Mouse (Mus musculus): ENCODE measurements around the gene Fgfr2. TPM values are rescaled to one million over a fixed set of nuclear protein-coding genes. Genes with fewer than 3 reads are reported as not detected.
"Not testable (repeated sequence)": the region's sequence is repeated elsewhere in the genome, so short reads cannot be mapped to it uniquely, and the experiment has no call there.

The Fgfr2 gene
- total RNA-seq, 2 experiments from 2014 or later, result 43.7 to 44.3 TPM

GRCm38 (mm10) chr7:130597546-130597945, 2525.6 kb downstream of the Fgfr2 start:
- DNase-seq (ENCODE audit: extremely low spot score in 1 of 2, low spot score in 1 of 2), result no peak

DNA sequence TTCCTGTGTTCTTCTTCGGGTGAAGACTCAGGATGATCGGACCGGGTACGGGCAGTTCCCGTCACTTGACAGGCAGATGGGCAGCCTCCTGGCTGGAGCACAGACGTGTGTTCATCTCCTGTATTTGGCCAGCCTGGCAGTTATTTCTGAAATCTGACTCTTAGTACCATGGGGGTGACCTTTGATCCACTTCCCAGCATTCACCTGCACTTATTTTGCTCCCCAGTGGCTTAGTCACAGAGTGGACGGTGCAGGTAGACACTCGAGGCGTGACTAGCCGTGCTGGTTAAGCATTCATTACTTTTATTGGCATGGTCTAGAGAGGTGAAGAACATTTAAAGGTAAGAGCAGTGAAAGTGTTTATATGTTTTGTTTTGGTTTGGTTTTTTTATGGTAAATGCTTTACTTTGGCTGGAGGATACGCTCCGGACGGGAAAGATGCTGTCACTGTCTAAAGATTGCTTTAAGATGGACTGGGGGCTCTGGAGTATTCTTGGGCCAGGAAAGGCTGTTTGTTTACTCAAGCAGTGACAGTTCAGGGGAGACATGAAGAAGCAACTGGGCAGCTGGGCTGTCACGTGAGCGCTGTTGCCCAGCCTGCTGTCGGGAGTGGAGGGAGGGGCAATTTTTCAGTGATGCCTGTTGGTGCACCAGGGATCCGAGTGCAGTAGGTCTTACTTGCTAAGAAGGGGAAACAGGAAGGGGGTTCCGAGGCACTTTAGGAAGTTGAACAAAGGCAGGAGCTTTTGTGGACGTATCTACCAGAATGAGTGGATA, 2526.9 kb downstream of the Fgfr2 start:
- DNase-seq (ENCODE audit: extremely low spot score in 1 of 2, low spot score in 1 of 2), result not testable (repeated sequence)

DNA sequence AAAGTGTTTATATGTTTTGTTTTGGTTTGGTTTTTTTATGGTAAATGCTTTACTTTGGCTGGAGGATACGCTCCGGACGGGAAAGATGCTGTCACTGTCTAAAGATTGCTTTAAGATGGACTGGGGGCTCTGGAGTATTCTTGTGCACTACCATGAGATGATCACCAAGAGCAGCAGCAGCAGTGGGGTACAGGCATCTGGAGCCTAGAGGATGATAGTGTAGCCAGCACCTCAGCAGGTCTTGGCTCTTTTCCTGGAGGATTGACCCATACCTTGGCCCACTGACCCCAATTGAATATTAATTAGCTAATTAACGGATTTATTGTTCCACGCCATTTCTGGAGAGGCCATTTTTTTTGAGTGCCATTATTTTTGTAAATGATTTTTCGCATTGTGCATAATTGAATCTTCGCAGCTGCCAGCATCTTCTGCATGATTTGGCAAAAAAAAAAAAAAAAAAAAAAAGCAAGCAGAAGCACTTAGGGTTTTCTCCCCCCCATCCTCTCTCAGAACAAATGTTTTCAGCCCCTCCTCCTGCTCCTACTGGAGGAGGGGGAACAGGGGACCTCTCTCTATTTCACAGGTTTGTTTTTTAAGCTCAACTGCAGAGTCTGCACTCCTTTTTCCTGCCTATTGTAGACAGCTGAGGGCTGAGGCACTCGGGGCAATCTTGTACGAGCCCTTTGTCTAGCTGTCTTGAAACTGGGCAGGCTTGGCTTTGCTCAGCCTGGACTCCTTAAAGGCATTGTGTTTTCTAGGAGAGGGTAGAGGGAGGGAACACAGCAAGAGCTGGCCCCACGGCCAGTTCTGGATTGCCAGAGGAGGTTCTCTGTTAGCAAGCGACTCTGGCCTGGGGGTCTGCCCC, 2529.5 kb downstream of the Fgfr2 start:
- not testable (repeated sequence) for DNase-seq (ENCODE audit: extremely low spot score in 1 of 2, low spot score in 1 of 2)

DNA sequence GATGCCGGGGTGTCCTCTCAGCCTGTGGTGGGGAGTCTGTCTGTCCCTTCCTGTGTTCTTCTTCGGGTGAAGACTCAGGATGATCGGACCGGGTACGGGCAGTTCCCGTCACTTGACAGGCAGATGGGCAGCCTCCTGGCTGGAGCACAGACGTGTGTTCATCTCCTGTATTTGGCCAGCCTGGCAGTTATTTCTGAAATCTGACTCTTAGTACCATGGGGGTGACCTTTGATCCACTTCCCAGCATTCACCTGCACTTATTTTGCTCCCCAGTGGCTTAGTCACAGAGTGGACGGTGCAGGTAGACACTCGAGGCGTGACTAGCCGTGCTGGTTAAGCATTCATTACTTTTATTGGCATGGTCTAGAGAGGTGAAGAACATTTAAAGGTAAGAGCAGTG, 2530.2 kb downstream of the Fgfr2 start:
- DNase-seq (ENCODE audit: extremely low spot score in 1 of 2, low spot score in 1 of 2), result not testable (repeated sequence)

DNA sequence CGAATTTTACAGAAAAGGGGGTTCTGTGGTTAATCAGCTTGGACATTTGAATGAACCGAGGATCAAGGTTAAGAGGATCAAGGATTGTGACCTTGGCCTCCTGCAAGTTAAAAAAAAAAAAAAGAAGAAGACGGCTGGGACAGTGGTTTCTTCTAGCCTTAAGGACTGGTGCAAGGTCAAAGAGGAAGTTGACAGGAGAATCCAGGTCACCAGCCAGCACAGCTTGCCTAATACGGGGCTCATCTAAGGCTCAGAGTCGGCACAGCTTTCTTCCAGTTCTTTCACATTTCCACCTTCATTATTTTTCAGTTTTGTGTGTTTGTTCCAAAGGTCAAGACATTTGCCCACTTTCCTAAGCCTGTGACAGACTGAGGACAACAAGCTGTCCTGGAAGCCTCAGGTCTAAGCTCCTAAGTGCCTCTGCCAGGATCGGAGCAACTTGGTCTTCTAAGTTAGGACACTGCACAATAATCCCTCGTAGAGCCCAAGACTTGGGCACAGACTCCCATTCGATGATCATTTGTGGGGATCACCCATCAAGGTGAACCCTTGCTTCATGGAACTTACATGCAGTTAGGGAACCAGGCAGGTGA, 2532.2 kb downstream of the Fgfr2 start:
- no peak for DNase-seq (ENCODE audit: extremely low spot score in 1 of 2, low spot score in 1 of 2)

DNA sequence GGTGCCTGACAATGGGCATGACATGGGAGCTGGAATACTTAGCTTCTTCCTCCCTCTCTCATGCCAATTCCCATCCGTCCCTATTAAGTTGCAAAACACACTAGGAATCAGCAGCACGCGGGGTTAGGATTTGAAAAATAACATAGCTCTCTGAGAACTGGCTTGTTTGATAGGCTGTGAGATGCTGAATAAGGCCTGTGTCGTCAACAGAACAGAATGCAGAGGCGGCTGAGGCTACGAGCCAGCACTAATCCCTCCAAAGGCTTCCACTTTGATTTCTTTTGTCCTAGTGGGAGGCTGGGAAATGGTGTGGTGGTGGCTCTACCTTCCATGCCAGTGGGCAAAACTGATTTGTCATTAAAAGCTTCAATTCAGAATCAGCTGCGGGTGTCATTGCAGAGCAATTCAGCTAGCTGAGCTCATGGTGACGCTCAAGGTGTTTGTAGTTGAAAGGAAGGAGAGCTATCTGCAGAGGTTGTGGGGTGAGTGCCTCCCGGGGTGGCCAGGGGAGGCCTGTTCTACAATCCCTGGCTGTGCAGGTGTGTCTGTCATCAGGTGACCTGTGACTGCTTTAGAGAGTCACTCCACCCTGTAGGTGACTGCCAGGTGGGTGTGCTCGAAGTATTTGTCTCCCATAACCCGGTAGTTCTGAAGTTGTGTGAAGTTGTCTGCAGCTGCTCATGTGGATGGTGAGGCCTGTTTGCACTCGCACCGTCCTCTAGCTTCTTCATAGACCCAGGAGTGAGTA, 2532.9 kb downstream of the Fgfr2 start:
- no peak for DNase-seq (ENCODE audit: extremely low spot score in 1 of 2, low spot score in 1 of 2)

- no peak for DNase-seq (ENCODE audit: extremely low spot score in 1 of 2, low spot score in 1 of 2)
Measured at GRCm38 (mm10) chr7:130586521-130587072, 2536.6 kb downstream of the Fgfr2 start.

DNA sequence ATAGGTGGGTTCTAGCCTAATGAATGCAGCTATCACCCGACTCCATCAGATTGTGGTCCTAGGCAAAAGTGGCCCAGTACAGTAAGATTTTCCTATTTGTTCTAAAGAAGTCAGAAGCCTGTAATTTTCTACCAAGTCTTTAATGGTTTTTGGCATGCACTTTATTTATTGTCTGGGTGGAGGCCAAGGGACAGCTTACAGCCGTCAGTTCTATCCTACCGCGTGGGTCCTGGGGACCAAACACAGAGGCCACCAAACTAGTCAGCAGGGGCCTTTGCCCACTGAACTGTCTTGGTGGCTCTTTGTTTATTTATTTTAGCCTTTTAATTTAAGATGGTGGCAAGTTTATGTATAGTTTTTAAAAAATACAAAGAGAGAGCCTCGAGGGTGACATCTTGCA, 2544.5 kb downstream of the Fgfr2 start:
- no peak for DNase-seq (ENCODE audit: extremely low spot score in 1 of 2, low spot score in 1 of 2)

DNA sequence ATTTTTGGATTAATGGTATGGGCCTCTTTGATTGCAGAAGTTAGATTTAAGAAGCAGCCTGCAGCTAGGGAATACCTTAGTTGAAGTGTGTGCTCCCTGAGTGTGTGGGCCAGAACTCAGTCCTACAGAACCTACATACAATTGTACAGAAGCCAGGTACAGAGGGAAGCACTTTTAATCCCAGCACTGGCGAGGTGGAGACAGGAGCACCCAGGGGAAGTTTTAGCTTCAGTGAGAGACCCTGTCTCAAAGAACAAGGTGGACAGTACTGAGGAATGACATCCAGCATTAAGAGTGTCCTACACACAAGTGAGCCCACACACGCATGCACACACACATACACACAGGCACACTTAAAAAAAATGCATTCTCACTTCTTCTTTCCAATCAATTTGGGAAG, 2545.1 kb downstream of the Fgfr2 start:
- no peak for DNase-seq (ENCODE audit: extremely low spot score in 1 of 2, low spot score in 1 of 2)

- no peak for DNase-seq (ENCODE audit: extremely low spot score in 1 of 2, low spot score in 1 of 2)
Measured at GRCm38 (mm10) chr7:130577388-130578003, 2545.7 kb downstream of the Fgfr2 start, which contains the start of gene Tacc2. Gene Tacc2 (plus strand): TSS chr7:130577438.

DNA sequence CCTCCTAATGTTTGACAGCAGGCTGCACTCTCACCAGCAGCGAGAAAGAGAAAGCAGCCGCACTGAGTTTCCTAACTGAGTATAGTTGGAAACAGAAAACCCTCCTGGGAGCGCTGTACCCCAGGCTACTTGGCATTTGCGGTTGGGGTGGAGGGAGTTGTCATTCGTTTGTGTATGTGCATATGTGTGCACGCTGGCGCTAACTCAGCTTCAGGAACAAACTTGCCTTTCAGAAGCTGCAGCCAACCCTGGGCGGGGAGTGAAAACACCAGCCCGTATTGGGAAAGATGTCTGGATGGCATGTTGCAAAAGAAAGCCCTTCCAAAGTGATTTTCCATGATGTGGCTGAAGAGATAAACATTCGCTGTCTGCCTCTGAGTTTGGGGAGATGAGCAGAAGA, 2546.2 kb downstream of the Fgfr2 start:
- DNase-seq (ENCODE audit: extremely low spot score in 1 of 2, low spot score in 1 of 2), result no peak

DNA sequence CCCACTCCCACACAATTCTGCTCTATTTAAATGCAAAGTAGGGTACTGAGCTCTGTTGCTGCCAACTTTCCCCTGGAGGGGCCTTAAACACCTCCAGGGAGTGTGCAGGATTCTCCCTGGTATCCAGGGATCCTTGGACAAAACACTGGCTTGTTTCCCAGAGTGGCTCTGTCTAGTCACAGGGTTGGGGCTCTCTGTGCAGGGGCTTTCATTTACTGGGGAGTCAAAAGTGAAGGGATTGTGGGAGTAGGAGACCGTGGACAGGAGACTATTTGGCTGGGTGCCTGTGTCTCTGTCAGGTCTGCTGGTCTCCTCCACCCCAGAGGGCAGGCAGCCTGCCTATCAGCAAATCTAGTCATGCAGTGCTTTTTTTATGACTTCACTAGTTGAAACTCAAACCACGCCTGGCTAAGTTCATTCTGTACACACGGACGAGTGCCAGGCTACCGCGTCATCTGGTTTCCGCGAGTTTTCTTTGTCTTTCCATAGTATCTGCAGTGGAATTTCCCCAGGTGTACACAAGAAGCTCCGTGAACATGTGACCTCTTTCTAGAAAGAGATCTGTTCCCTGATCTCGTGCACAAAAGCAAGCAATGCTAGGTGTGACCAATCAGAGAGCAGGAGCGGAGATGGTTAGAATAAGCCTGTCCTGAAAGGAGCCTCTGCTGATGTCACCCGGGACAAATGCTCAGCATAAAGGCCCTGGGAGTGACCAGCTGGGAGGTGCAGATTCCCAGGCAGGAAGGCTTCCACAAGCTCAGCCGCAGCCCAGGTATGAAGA, 2548.7 kb downstream of the Fgfr2 start:
- DNase-seq (ENCODE audit: extremely low spot score in 1 of 2, low spot score in 1 of 2), result no peak

GRCm38 (mm10) chr7:130573746-130574145, 2549.4 kb downstream of the Fgfr2 start:
- DNase-seq (ENCODE audit: extremely low spot score in 1 of 2, low spot score in 1 of 2), result no peak

DNA sequence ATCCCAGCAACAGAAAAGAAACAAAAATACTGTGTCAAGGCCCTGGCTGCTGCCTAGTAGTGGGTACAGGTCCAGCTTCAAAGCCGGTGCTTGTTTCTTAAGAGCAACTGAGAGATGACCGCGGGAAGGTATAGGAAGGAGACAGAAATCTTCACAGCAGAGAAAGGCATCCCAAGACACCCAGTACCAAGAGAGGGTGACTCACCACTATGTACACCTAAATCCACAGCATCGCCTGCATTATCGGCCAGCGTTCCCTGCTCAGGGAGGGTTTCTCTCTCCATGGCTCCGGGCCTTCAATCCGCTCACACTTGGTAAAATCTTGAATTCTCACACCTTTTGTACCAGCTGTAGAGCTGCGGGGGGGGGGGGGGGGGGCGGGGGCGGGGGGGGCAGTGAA, 2550.3 kb downstream of the Fgfr2 start, which contains the start of gene Nsmce4a:
Nsmce4a (minus strand) TSS at position 298 of the 400 bp plus-strand sequence.
- no peak for DNase-seq (ENCODE audit: extremely low spot score in 1 of 2, low spot score in 1 of 2)

- no peak for DNase-seq (ENCODE audit: extremely low spot score in 1 of 2, low spot score in 1 of 2)
Measured at GRCm38 (mm10) chr7:130570472-130570871, 2552.7 kb downstream of the Fgfr2 start.

- DNase-seq (ENCODE audit: extremely low spot score in 1 of 2, low spot score in 1 of 2), result no peak
Measured at GRCm38 (mm10) chr7:130568783-130569436, 2554.2 kb downstream of the Fgfr2 start.

DNA sequence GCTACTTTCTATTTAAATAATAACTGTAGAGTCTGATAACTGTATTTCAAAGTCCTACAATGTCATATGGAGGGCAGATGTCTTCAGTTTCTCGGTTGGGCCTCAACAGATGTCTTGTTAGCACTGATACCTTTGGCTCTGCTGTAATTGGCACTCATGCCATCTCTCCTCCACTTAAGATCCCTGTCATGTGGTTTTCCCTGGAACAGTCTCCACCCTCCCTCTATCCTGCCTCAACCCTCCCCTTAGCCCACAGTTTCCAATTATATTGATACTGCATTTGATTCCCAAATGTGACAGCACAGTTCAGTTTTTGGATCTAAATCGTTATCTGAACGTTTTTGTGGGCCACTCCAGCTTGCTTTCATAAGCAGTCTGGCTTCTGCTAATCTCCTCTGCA, 2558.6 kb downstream of the Fgfr2 start:
- no peak for DNase-seq (ENCODE audit: extremely low spot score in 1 of 2, low spot score in 1 of 2)

GRCm38 (mm10) chr7:130563880-130564279, 2559.3 kb downstream of the Fgfr2 start:
- DNase-seq (ENCODE audit: extremely low spot score in 1 of 2, low spot score in 1 of 2), result no peak
